Mouse (Mus musculus): Measurements from ENCODE around the gene Cep57l1. TPM values are rescaled to one million over a fixed set of nuclear protein-coding genes. Genes with fewer than 3 reads are reported as not detected.

Gene Cep57l1
- total and polyA plus RNA-seq, 2 experiments from 2014 or later, result 8.1 to 9.0 TPM

DNA sequence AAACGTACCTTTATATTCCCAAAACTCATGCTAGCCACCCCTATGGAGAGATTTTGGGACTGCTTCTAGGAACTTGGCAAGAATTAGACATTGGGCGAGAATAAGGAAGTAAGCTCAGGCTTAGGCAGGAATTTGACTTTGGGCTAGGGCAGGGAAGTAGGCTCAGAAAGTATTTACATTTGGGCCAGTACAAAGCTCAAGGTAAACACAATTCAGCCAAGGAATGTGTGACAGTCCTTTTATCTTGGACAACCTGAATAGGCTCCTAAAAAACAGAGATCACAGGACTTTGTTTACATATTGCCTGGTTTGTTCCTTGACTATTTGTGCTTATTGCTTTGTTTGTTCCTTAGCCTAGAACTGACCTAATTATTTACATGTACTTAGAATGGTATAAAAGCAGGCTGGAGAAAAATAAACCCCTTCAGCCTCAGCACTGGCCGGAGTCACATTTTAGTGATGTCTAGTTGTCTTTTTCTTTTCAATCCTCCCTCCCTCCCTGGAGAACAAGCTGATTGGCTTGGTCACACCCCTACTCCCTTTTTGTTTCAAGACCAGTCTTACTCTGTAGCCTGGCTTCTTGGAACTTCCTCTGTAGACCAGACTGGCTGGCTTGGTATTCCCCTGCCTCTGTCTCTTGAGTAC, 45.8 kb downstream of the Cep57l1 start:
- H3K4me3 ChIP-seq (ENCODE audit: low read depth, low read length), result no peak overlapping the region
- ATAC-seq (ENCODE audit: low FRiP score), result no peak
- no peak overlapping the region for H3K27ac ChIP-seq (ENCODE audit: low read depth, low read length)
- no peak for TF ChIP-seq CTCF (IDR thresholded peaks at IDR 0.05)
- H3K27me3 ChIP-seq (ENCODE audit: insufficient read depth, low read length), result no peaks in the 10 kb centered on the region
- H3K4me1 ChIP-seq (ENCODE audit: insufficient read depth, low read length), result no peaks in the 10 kb centered on the region
- DNase-seq (ENCODE audit: low spot score), result no peak
- H3K4me2 ChIP-seq (ENCODE audit: low read depth, low read length, poor library complexity, severe bottlenecking), result no peak overlapping the region
- H3K36me3 ChIP-seq (ENCODE audit: insufficient read depth, low read length), result no peaks in the 10 kb centered on the region
- no peak overlapping the region for H3K9ac ChIP-seq (replicated peaks; ENCODE audit: low read length, poor library complexity, severe bottlenecking)
- 83% methylated on average over 3 of the region's 3 CpGs for WGBS
- no peaks in the 10 kb centered on the region for H3K9me3 ChIP-seq (ENCODE audit: low read length)

- H3K4me1 ChIP-seq (ENCODE audit: insufficient read depth, low read length), result no peaks in the 10 kb centered on the region
- H3K4me3 ChIP-seq (ENCODE audit: low read depth, low read length), result no peak overlapping the region
- H3K36me3 ChIP-seq (ENCODE audit: insufficient read depth, low read length), result no peaks in the 10 kb centered on the region
- H3K27me3 ChIP-seq (ENCODE audit: insufficient read depth, low read length), result no peaks in the 10 kb centered on the region
- 75% methylated on average over 3 of the region's 3 CpGs for WGBS
- TF ChIP-seq CTCF (IDR thresholded peaks at IDR 0.05), result no peak
- H3K9me3 ChIP-seq (ENCODE audit: low read length), result no peaks in the 10 kb centered on the region
- no peak overlapping the region for H3K4me2 ChIP-seq (ENCODE audit: low read depth, low read length, poor library complexity, severe bottlenecking)
- H3K27ac ChIP-seq (ENCODE audit: low read depth, low read length), result no peak overlapping the region
- no peak overlapping the region for H3K9ac ChIP-seq (replicated peaks; ENCODE audit: low read length, poor library complexity, severe bottlenecking)
- ATAC-seq (ENCODE audit: low FRiP score) (no peak), DNase-seq (ENCODE audit: low spot score) (no peak)
Measured at GRCm38 (mm10) chr10:41760866-41761265, 48.8 kb downstream of the Cep57l1 start.

DNA sequence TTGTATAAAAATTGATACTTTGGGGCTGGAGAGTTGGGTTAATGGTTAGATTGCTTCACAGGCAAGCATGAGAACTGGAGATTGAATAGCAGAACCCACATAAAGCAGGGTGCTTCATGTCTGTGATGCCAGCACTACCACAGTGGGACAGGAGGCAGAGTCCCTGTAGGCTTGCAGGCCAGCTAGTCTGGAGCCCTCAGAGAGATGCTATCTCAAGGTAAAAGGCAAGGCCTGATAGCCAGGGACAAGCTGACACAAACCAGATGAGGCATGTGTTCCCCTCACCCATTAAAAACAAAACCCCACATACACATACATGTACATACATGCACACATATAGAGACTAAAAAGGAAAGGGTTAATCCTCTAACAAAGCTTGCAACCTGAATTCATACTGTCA, 51.6 kb downstream of the Cep57l1 start:
- H3K27me3 ChIP-seq (ENCODE audit: insufficient read depth, low read length), result no peaks in the 10 kb centered on the region
- no peak overlapping the region for H3K4me2 ChIP-seq (ENCODE audit: low read depth, low read length, poor library complexity, severe bottlenecking)
- no peak for TF ChIP-seq CTCF (IDR thresholded peaks at IDR 0.05)

GRCm38 (mm10) chr10:41757226-41757625, 52.4 kb downstream of the Cep57l1 start:
- H3K9ac ChIP-seq (replicated peaks; ENCODE audit: low read length, poor library complexity, severe bottlenecking), result no peak overlapping the region
- no peak overlapping the region for H3K4me3 ChIP-seq (ENCODE audit: low read depth, low read length)
- no peaks in the 10 kb centered on the region for H3K36me3 ChIP-seq (ENCODE audit: insufficient read depth, low read length)
- H3K4me1 ChIP-seq (ENCODE audit: insufficient read depth, low read length), result no peaks in the 10 kb centered on the region
- DNase-seq (ENCODE audit: low spot score), result no peak
- 95% methylated on average over 5 of the region's 5 CpGs for WGBS
- TF ChIP-seq CTCF (IDR thresholded peaks at IDR 0.05), result no peak
- no peak for ATAC-seq (ENCODE audit: low FRiP score)
- H3K4me2 ChIP-seq (ENCODE audit: low read depth, low read length, poor library complexity, severe bottlenecking), result no peak overlapping the region
- H3K9me3 ChIP-seq (ENCODE audit: low read length), result no peaks in the 10 kb centered on the region
- no peak overlapping the region for H3K27ac ChIP-seq (ENCODE audit: low read depth, low read length)
- H3K27me3 ChIP-seq (ENCODE audit: insufficient read depth, low read length), result no peaks in the 10 kb centered on the region

More for the DNA sequence above, 51.6 kb downstream of the Cep57l1 start:
- H3K36me3 ChIP-seq (ENCODE audit: insufficient read depth, low read length), result no peaks in the 10 kb centered on the region
- DNase-seq (ENCODE audit: low spot score), result no peak
- no peak overlapping the region for H3K9ac ChIP-seq (replicated peaks; ENCODE audit: low read length, poor library complexity, severe bottlenecking)
- no peak overlapping the region for H3K27ac ChIP-seq (ENCODE audit: low read depth, low read length)
- H3K4me1 ChIP-seq (ENCODE audit: insufficient read depth, low read length), result no peaks in the 10 kb centered on the region
- H3K4me3 ChIP-seq (ENCODE audit: low read depth, low read length), result no peak overlapping the region
- H3K9me3 ChIP-seq (ENCODE audit: low read length), result no peaks in the 10 kb centered on the region
- ATAC-seq (ENCODE audit: low FRiP score), result no peak

DNA sequence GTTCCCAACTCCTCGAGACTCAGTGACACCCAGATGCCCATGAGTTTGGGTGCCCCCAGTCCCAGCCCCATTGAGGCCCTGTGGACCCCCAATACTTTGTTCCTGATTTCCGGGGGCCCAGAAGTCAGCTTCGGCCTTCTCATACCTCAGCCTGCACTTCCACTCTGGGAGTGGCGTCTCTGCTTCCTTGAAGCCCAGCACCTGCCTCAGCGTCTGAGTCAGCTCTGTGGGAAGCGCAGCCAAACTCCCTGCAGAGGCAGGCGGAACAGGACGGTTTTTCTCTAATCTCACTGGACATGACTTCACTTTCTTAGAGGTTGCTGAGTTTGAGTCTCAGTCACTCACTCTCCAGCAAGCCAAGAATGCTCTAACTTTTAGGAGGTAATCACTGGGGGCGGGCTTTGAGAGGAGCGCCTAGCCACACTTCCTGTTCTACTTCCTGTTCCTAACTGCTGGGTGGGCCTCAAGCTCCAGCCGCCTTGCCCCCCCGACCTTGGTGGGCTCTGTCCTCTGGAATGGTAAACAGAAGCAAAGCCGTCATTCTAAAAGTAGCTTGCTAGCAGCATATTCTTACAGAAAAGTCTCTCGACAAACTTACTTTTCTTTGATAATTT, 57.7 kb downstream of the Cep57l1 start:
- no peaks in the 10 kb centered on the region for H3K4me1 ChIP-seq (ENCODE audit: insufficient read depth, low read length)
- no peaks in the 10 kb centered on the region for H3K36me3 ChIP-seq (ENCODE audit: insufficient read depth, low read length)
- H3K9me3 ChIP-seq (ENCODE audit: low read length), result no peaks in the 10 kb centered on the region
- WGBS, result 85% methylated on average over 14 of the region's 14 CpGs
- H3K9ac ChIP-seq (replicated peaks; ENCODE audit: low read length, poor library complexity, severe bottlenecking), result no peak overlapping the region
- no peak overlapping the region for H3K27ac ChIP-seq (ENCODE audit: low read depth, low read length)
- TF ChIP-seq CTCF (IDR thresholded peaks at IDR 0.05), result no peak
- H3K4me3 ChIP-seq (ENCODE audit: low read depth, low read length), result no peak overlapping the region
- no peak overlapping the region for H3K4me2 ChIP-seq (ENCODE audit: low read depth, low read length, poor library complexity, severe bottlenecking)
- no peaks in the 10 kb centered on the region for H3K27me3 ChIP-seq (ENCODE audit: insufficient read depth, low read length)
- DNase-seq (ENCODE audit: low spot score) (no peak), ATAC-seq (ENCODE audit: low FRiP score) (no peak)

- no peaks in the 10 kb centered on the region for H3K27me3 ChIP-seq (ENCODE audit: insufficient read depth, low read length)
- H3K4me1 ChIP-seq (ENCODE audit: insufficient read depth, low read length), result no peaks in the 10 kb centered on the region
- no peak for TF ChIP-seq CTCF (IDR thresholded peaks at IDR 0.05)
- H3K27ac ChIP-seq (ENCODE audit: low read depth, low read length), result no peak overlapping the region
- ATAC-seq (ENCODE audit: low FRiP score) (no peak), DNase-seq (ENCODE audit: low spot score) (no peak)
- no peaks in the 10 kb centered on the region for H3K9me3 ChIP-seq (ENCODE audit: low read length)
- H3K36me3 ChIP-seq (ENCODE audit: insufficient read depth, low read length), result no peaks in the 10 kb centered on the region
- H3K4me3 ChIP-seq (ENCODE audit: low read depth, low read length), result no peak overlapping the region
- H3K9ac ChIP-seq (replicated peaks; ENCODE audit: low read length, poor library complexity, severe bottlenecking), result no peak overlapping the region
- 84% methylated on average over 3 of the region's 3 CpGs for WGBS
- no peak overlapping the region for H3K4me2 ChIP-seq (ENCODE audit: low read depth, low read length, poor library complexity, severe bottlenecking)
Measured at GRCm38 (mm10) chr10:41749306-41749705, 60.4 kb downstream of the Cep57l1 start.

Data from midbrain, postnatal 0 days (tissue).